Mouse (Mus musculus) retina, adult 2 months (tissue): ENCODE data around the gene Msl1.

ENCODE experiments used
- DNase-seq: peaks from one replicate; pipeline ENCODE4 v3.0.0-alpha.2; 2012; ENCODE audit warnings: low read depth, low spot score

Gene Msl1

DNA sequence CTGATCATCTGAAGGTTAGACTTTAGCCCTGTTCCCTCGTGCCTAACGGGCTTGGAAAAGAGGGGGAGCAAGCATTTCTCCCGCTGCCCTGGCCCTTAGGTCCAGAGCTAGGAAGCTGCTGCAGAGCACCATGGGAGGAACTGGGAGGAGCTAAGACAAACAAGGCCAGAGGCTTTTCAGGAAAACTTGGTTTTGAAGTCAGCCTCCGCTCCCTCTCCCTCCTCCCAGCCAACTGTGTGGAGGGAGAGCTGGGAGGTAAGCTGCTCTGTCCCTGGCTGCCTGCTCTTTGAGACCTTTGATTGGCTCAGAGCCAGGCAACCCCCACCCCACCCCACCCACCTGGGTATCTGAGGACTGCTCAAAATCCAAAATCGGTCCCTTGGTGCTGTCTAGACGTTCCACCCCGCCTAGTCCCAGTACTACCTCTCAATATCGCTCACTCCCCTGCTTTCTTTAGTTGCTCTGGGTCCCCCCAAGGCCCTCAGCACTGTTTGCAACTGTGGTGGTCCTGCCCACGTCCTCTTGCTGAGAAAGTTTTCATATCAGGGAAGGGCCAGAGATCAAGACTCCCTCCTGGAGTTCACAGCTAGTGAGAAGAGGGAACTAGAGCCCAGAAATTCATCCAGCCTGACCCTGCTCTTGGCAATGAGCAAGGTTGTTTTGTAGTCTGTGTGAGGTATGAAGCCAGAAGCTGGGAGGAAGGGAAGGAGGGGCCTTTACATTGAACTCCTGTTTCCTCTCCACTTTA lies 18.3 kb upstream of the Msl1 start:
- DNase-seq: no peak

DNA sequence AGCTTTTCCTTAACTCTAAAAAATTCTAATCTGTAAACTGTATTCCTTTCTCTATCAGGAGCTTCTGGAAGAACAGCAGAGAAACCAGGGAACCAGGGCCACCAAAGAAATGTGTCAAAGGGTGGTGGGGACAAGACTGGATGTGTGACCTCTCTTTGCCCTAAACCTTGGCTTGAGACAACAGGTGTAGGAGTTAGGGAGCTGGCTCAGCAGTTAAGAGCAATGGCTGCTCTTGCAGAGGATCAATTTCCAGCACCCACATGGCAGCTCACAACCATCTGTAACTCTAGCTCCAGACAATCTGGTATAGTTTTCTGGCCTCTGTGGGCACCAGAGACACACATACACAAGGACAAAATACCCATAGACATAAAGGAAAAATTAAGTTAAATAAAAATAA lies 17.4 kb upstream of the Msl1 start:
- no peak for DNase-seq

DNA sequence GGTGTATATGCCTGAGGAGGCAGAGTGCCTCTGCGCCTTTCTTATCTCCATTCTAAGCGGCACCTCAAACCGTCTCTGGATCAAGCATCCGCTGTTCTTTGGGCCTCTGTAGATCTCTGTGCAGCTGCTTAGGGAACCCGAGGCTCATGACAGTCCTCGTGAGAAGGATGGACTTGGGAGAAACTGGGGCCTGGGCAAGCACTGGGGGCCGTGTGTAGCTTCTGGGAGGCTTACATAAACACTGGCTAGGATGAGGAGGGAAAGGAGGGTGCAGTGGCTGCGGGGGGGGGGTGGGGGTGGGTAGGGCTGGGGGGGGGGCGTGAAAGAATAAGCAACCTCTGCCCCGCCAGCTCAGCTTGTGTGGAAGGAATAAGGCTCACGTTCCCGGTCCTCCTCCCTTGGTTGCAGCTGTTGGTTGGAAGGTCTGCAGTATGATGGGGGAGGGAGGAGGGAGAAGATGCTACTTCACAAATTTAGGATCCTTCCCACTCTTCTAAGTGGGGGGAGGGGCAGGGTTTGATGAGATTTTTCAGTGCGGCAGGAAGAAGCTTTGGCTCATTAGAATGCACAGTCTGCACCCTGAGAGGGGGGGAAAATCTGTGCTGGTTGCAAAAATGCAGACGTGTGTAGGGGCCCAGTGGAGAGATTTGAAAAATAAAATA lies 13.3 kb upstream of the Msl1 start:
- DNase-seq: no peak

DNA sequence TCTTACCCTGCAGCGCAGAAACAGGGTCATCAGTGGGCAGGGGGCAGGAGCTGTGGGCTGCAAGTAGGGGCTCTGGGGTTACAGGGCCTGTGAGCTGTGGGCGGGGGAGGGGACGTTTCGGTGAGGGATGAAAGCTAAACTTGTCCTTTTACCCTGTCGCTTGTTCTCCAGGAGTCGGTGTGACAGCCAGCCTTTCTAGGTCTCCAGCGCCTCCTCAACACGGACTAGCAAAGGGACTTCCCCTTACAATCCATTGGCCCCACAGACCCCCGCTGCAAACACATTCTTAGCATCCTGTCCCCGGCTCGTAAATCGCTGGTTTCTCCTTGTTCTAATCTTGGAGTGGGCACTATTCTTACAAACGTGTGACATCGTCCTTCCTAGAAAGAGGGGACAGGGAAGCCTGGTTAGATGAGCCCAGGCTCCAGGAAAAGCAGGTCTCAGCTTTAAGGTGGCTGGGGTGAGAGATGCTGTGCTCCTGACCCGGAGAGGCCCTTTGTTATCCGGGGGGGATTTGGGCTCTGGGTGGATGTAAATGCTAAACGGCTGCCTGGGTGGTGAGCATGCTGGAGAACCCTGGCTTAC lies 12.6 kb upstream of the Msl1 start:
- DNase-seq: no peak

DNA sequence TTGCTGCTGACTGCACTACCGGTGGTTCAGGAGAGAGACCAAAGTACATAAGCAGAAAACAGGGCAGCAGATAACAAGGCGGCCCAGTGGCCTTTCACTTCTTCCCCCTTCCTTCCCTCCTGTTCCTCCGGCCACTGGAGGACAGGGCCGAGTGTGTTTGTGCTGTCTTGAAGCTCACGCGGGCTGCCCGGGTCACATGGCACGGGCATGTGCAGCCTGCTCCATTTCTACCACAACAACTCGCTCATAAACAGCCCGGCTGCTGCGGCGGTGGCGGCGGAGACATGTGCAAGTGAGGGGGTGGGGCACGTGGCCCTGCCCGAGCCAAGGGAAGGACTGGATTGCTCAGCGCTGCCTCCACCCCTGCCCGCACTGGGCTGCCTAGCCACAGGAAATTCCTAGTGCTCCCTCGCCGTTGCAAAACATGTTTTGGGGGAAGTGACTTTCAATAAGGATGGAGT lies 12.1 kb upstream of the Msl1 start:
- DNase-seq: no peak

DNA sequence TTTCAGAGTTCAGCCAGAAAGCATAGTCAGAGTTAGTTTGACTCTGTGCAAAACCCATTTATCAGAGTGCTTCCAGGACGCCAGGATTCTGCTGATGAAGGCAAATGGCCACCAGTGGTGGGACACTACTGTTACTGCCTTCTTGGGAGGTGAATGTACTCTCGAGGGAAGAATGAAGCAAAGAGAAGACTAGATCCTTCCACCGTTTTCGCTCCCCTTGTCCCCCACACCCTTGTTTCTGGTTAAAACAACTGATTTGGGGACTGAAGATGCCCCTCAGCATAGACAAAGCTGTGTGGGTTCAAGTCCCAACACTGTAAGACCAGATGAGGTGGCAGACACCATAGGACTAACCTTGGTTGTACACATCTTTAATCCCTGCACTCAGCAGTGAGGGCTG lies 11.2 kb upstream of the Msl1 start:
- DNase-seq: no peak

DNA sequence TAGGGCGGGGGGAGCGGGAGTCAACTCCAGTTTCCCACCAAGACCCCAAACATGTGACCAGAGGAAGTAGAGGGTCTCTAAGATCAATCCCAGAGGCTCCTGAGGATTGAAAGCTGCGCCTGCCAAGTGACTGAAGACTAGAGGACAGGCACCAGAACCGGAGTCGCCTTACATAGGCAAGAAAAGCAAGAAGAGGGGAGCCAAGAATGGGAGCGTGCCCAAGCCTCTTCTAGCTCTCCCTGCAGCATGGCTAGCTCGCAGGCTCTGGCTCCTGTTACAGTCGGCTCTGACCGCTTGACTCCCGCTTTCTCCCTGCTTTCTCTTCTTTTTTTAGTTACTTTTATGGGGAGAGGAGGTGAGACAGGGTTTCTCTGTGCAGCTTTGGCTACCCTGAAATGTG lies 10.1 kb upstream of the Msl1 start:
- DNase-seq: no peak

DNA sequence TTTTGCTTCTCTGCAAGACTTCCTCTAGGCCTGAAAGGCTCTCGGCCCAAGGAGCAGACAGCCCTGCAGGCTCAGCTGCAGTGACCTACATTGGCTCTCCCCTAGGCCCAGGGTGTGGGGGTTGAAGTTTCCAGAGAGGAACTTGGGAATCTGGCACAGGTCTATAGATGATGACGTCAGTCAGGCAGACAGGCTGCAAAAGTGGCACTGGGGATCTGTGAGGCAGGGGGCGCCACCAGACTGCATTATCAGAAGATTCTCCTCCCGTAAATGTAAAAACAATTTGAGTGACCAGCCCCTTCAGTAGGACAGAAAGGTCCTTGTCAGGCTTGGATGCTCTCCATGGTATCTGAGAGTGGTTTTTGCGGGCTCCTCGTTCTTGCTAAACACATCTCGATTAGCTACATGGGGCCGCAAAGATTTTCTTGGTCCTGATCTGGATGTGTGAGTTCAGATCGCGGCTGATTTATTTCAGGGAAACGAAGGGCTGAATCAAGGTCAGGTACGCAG lies 9.5 kb upstream of the Msl1 start:
- no peak for DNase-seq

DNA sequence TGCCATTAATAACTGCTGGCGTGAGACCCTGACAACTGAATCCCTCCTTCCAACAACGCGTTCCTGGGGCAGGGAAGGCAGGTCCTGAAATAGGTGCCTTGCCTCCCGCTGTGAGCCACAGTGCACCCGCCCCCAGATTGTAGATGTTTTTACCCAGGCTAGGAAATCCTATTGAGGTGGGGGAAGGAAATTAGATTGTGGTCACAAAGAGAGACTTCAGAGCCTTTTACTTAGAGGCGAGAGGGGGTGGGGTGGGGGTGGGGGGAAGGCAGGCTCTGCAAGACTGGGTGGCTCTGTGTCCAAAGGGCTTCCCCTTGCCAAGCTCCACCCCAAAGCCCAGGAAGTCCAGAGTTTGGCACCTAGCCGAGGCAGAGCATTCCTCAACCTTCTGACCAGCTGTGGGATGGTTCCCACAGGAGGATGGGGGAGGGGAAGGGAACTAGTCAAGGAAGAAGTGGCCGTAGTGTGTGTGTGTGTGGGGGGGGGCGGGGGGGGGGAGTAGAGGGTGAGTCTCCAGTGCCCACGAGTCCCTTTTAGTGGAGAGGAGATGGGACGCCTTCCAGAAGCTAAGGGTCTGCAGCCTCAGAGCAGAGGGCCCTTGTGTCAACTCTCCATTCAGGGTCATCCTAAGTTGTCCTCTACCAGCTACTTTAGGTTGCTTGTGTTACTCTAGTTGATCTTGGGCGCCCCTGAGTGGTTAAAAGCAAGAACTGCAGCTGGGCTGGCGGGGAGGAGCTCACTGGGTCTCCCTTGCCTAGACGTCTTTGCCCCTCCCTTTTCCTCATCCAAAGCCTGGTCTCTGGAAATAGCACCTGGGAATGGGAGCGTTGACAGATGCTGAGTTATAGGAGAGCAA lies 8.7 kb upstream of the Msl1 start:
- peak; percentile 82 for DNase-seq

DNA sequence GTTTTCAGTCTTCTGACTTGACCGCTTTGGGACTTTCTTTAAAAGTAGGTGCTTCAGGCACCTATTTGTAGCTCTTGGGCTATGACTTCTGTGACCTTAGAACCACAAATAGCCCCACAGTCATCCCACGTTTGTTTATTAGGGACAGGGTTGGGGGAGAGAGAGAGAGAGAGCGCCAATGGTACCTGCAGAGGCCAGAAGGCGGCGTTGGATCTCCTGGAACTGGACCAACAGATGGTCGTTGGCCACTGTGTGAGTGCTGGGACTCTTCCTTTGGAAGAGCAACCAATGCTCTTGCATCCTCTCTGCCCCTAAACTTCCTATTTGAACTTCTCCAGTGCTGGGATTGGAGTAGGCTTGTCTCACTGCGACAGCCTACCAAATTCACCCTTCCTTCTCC lies 8.1 kb upstream of the Msl1 start:
- DNase-seq: no peak

DNA sequence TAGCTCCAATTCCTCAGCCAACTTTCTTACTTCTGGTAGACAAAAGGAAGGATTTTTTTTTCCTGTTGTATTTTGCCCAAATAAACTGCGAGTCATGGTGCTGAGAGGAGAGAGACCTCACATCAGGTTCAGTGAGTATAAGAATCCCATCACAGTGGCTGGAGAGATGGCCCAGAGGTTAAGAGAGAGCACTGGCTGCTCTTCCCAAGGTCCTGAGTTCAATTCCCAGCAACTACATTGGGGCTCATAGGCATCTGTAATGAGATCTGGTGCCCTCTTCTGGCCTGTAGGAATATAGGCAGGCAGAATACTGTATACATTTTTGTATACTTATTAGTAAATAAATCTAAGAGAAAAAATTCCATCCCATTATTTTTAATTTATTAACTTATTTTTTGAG lies 7.6 kb upstream of the Msl1 start:
- no peak for DNase-seq

DNA sequence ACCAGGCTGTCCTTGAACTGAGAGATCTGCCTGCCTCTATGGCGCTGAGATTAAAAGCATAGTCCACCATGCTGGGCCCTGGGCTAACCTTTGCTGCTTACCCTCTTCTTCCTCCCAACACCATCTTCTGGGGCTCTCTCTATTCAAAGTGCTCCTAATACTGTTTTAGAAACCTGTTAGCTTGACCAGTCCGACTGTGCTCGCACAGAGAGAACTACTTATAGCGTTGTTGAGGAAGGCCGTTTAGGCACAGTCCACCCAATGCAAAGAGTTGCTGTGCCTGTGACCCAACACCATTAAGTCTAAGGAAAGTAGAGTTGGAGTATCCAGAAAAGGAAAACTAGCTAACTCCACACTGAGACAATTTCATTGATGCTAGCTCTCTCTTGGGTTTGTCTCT lies 7.2 kb upstream of the Msl1 start:
- no peak for DNase-seq

DNA sequence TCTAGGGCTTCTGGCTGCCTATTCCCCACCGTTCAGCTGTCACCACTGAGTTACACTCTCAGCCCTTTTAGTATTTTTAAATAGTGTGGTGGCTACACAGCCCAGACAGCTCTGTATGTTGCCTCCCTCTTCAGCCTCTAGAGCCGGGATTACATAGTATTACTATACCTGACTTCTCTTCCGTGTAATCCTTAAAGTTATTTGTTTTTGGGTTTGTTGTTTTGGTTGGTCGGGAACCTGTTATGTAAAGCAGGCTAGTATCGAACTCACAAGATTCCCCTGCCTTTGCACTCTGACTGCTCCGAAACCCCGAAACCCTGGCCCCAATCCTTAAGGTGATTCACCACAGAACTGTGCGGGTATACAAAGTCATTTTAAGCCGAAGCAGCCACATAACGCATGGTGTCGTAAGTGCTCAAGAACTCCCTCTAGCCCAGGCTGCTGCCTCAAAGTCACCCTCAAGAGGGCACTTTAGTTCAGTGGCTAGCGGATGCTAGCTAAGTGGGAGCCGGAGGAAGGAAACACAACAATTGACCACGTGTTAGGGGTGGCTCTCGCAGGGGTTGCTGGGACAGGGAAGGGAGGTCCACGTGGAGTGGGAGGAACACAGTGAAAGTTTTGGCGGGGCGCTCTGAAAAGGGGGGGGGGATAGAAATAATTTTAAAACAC lies 6.6 kb upstream of the Msl1 start:
- DNase-seq: no peak

DNA sequence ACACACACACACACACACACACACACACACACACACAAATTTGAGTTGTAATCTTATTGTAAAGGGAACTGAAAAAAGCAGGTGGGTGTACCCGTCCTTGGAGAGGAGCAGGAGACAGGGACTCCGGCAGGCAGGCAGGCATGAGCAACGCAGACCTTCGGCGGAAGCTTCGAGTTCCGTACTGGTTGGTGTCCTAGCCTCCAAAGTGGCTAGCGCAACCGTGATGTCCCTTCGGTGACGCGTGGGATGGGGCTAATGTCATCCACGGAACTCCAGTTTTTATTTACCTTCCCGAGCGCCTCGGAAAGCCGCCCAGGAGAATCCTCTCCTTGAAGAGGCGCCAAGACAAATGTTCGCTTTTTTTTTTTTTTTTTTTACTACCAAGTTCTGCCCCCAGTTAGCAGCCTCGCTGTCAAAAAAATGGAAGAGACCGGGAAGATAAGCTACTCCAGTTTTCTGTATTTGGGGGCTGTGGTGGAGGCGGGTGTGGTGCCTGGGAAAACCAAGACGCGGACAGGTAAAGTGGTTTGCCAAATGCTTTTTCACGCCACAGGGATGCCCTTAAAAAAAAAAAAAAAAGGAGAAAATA lies 6.0 kb upstream of the Msl1 start:
- no peak for DNase-seq

DNA sequence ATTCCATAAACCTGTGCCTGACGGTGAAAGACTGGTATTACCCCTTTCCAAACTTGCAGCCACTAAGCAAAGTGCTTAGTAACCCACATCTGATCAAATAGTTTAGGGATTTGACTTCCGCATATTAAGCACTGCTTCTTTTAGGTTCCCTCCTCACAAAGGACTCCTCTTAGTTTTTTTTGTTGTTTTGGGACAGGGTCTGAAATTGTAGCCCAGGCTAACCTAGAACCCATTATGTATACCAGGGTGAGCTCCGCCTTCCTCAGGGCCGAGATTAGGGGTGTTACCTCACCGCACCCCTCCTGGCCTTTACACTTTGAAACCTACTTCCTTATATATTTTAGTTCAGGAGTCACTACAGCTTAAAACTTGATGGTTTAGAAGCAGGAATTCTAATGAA lies 5.5 kb upstream of the Msl1 start:
- no peak for DNase-seq

DNA sequence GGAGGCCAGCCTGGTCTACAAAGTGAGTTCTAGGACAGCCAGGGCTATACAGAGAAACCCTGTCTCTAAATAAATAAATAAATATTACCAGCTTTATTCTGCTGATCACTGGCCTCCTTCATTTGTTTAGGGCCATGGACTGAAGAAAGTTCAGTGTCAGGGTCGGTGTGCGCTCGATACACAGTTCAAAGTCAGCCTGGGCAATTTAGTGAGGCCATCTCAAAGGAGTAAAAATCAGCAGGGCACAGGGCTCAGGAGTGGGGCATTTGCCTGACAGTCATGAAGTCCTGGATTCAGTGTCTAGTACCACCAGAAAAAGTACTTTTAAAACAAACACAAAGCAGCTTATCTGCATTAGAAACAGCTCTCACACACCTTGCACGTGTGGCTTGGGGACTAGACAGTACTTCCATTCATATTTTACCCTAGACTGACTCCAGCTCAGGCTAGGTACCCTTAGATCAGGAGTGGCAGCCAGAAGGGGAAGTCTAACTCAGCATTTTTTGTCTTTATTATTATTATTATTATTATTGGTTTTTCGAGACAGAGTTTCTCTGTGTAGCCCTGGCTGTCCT lies 4.6 kb upstream of the Msl1 start:
- no peak for DNase-seq

DNA sequence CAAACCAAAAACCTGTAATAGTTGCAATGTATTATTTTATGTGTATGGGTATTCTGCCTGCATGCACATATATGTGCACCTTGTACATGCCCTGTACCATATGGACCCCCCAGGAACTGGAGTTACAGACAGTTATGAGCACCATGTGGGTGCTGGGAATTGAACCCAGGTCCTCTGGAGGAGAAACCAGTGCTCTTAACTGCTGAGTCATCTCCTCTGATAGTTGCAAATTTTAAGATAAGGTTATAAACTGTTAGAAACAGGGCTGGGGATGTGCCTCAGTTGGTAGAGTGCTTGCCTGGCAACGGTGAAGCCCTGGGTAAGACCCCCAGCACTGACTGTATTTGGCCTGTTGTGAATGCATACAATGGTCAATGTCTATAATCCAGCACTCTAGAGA lies 3.9 kb upstream of the Msl1 start:
- DNase-seq: no peak

DNA sequence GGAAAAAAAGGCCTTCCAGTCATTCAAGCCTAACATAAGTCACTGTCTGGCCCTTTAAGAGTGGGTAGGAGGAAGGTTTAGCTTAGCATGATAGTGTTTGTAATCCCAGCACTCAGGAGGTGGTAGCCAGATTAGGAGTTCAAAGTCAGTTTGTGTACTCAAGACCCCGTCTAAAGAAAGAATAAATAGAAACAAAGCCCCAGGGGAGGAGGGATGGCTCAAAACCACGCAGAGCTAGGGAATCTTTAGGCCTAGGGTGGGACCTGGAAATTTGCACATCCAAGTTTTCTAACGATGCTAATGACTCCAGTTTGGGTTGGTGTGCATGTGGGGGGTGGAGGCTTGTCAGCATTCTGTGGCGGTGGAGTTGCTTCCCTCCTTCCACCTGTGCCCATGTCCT lies 3.2 kb upstream of the Msl1 start:
- no peak for DNase-seq

DNA sequence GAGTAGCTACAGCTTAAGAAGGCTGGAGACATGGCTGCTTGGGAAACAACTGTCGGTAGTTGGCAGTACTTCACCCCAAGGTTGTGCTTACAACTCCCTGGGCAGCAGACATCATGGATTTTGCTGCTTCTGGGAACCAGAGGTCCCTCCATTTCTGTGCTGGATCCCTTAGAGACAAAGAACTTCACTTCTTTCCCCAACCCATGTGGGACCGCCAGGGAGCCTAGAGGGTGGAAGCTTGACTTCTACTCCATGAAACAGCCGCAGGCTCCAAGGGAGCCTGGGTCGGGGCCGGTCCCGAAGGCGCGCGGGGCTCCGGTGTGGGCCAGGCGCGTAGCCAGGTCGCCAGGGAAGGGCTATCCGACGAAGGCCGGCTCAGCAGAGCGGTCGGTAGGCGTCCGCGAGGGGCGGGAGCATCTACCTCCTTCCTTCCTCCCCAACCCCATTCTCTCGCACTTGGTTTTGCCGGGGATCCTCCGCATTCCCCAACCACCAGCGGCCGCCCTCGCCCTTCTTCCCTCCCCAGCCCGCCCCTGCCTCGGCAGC lies 774 bp upstream of the Msl1 start:
- no peak for DNase-seq

DNA sequence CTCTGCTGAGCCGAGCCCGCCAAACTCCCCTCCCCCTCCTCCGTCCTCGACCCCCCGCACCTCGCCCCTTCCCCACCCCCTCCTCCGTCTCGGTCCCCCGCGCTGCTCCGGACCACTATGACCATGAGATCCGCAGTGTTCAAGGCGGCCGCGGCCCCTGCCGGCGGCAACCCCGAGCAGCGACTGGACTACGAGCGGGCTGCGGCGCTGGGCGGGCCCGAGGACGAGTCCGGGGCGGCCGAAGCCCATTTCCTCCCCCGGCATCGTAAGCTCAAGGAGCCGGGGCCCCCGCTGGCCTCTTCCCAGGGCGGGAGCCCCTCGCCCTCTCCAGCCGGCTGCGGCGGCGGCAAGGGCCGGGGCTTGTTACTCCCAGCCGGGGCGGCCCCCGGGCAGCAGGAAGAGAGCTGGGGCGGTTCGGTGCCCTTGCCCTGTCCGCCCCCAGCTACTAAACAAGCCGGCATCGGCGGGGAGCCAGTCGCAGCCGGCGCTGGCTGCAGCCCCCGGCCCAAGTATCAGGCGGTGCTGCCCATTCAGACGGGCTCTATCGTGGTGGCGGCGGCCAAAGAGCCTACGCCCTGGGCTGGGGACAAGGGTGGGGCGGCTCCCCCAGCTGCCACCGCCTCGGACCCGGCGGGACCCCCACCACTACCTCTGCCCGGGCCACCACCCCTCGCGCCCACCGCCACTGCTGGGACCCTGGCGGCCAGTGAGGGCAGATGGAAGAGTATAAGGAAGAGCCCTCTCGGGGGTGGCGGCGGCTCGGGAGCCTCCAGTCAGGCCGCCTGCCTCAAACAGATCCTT lies 598 bp downstream of the Msl1 start:
- no peak for DNase-seq
